Mouse (Mus musculus): ENCODE data around the gene Wfdc17.

Wfdc17 gene

GRCm38 (mm10) chr11:83740443-83740991, 36.7 kb downstream of the Wfdc17 start:
- no peak for DNase-seq (ENCODE audit: low read depth, low spot score)

- no peak for DNase-seq (ENCODE audit: low read depth, low spot score)
Measured at GRCm38 (mm10) chr11:83741841-83742240, 38.0 kb downstream of the Wfdc17 start.

- DNase-seq (ENCODE audit: low read depth, low spot score): no peak
Measured at GRCm38 (mm10) chr11:83742731-83743355, 39.1 kb downstream of the Wfdc17 start.

GRCm38 (mm10) chr11:83743525-83743924, 39.7 kb downstream of the Wfdc17 start:
- DNase-seq (ENCODE audit: low read depth, low spot score): no peak

GRCm38 (mm10) chr11:83746152-83746551, 42.4 kb downstream of the Wfdc17 start:
- DNase-seq (ENCODE audit: low read depth, low spot score): no peak

GRCm38 (mm10) chr11:83746681-83747080, 42.9 kb downstream of the Wfdc17 start, which contains the start of gene Wfdc21:
Gene Wfdc21, plus strand, starts transcription at chr11:83746940.
- DNase-seq (ENCODE audit: low read depth, low spot score): no peak

- DNase-seq (ENCODE audit: low read depth, low spot score): no peak
Measured at GRCm38 (mm10) chr11:83747376-83748265, 43.8 kb downstream of the Wfdc17 start.

DNA sequence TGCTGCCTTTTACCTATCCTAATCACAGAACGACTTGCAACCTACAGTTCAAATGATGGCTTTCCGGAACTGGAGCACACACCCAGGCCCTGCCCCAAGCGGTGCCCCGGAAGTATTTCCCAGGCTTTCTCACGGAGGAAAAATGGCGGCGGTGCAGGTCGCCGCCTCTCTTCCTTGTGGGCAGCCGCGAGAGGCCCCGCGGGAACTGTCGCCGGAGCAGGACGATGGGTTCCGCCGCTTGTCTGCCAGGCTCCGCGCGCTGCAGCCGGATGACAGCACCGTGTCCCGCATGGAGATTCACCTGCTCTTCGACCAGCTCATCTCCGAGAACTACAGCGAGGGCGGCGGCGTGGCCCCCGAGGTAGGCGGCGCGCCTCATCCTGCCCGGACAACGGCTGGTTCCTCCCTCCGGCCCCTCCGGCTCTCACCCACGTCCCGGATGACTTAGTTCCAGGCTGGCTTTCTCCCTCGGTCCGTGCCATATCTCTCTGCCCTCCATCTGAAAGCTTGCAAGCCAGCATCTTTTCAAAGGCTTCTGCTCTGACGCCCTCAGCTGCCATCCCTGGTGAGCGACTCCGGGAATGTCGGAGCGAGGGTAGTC, 49.9 kb downstream of the Wfdc17 start, which contains the start of gene Heatr6:
Gene Heatr6 (plus strand): TSS at position 116 of the 601 bp plus-strand sequence.
- peak; percentile 94 for DNase-seq (ENCODE audit: low read depth, low spot score)

- no peak for DNase-seq (ENCODE audit: low read depth, low spot score)
Measured at GRCm38 (mm10) chr11:83754227-83754626, 50.4 kb downstream of the Wfdc17 start.
